Mouse (Mus musculus): Measurements from ENCODE around the gene Map3k1. TPM values are rescaled to one million over a fixed set of nuclear protein-coding genes. Genes with fewer than 3 reads are reported as not detected.

Map3k1 gene
- polyA plus RNA-seq, 1 experiment from 2014 or later: 11.1 TPM

GRCm38 (mm10) chr13:111783451-111783850, 25.3 kb downstream of the Map3k1 start:
- no peak for ATAC-seq
- H3K27ac ChIP-seq: no peak overlapping the region
- WGBS: 87% methylated on average over 8 of the region's 8 CpGs

DNA sequence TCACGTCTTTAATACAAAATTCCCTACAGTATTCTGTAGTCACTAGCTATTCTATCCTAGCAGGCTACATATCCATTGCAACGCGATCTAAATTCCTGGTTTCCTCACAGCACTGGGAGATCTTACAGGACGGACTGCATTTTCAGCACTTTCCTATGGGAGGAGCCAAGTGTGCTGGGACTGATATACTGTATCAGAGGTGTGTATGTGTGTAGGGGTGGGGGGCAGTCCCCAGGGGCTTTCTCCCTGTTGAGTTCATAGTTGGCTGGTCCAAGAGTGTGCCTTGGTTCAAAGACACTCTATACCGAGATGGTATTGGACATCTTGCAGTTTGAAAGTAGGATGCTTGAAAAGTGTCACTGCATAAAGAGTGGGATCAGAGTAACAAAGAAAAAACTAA, 29.3 kb downstream of the Map3k1 start:
- Histone ChIP-seq H3K36me3 (ENCODE audit: poor library complexity, severe bottlenecking) (0 out of 2 replicates have a peak, but pooled peaks cover 14% of the 10 kb centered on the region), H3K4me2 (no peak overlapping the region), H3K27me3 (no peaks in the 10 kb centered on the region), H3K4me3 (no peak overlapping the region), H3K9ac (no peak overlapping the region), H3K9me3 (replicated peaks) (no peaks in the 10 kb centered on the region), H3K27ac (no peak overlapping the region), H3K4me1 (peaks cover 15% of the 10 kb centered on the region)
- ATAC-seq: no peak
- WGBS: 78% methylated on average over 5 of the region's 5 CpGs

More at GRCm38 (mm10) chr13:111783451-111783850, 25.3 kb downstream of the Map3k1 start:
- no peaks in the 10 kb centered on the region for H3K9me3 ChIP-seq (replicated peaks)
- H3K27me3 ChIP-seq: no peaks in the 10 kb centered on the region
- H3K4me3 ChIP-seq: no peak overlapping the region
- no peaks in the 10 kb centered on the region; the same call in none of the 2 replicates for H3K4me1 ChIP-seq
- H3K36me3 ChIP-seq (ENCODE audit: poor library complexity, severe bottlenecking): no peaks in the 10 kb centered on the region
- no peak overlapping the region for H3K4me2 ChIP-seq
- no peak overlapping the region for H3K9ac ChIP-seq

- 81% methylated on average over 6 of the region's 6 CpGs for WGBS
- no peak for ATAC-seq
Measured at GRCm38 (mm10) chr13:111778606-111779005, 30.2 kb downstream of the Map3k1 start.

GRCm38 (mm10) chr13:111777865-111778264, 30.9 kb downstream of the Map3k1 start:
- WGBS: 74% methylated on average over 10 of the region's 10 CpGs
- peaks cover 15% of the 10 kb centered on the region for H3K4me1 ChIP-seq
- H3K27me3 ChIP-seq: no peaks in the 10 kb centered on the region
- H3K4me2 ChIP-seq: no peak overlapping the region
- no peak for ATAC-seq
- H3K9ac ChIP-seq: no peak overlapping the region
- no peaks in the 10 kb centered on the region for H3K9me3 ChIP-seq (replicated peaks)
- no peak overlapping the region for H3K27ac ChIP-seq
- no peak overlapping the region for H3K4me3 ChIP-seq
- peaks cover 18% of the 10 kb centered on the region; the same call in 1 of the 2 replicates for H3K36me3 ChIP-seq (ENCODE audit: poor library complexity, severe bottlenecking)

More at GRCm38 (mm10) chr13:111778606-111779005, 30.2 kb downstream of the Map3k1 start:
- Histone ChIP-seq H3K9me3 (replicated peaks) (no peaks in the 10 kb centered on the region), H3K27me3 (no peaks in the 10 kb centered on the region), H3K4me1 (peaks cover 15% of the 10 kb centered on the region), H3K4me2 (no peak overlapping the region), H3K9ac (no peak overlapping the region), H3K36me3 (ENCODE audit: poor library complexity, severe bottlenecking) (peaks cover 18% of the 10 kb centered on the region; the same call in 1 of the 2 replicates), H3K27ac (no peak overlapping the region), H3K4me3 (no peak overlapping the region)

- Histone ChIP-seq H3K36me3 (ENCODE audit: poor library complexity, severe bottlenecking) (peaks cover 23% of the 10 kb centered on the region; the same call in 1 of the 2 replicates), H3K4me1 (peaks cover 15% of the 10 kb centered on the region), H3K9me3 (replicated peaks) (no peaks in the 10 kb centered on the region), H3K4me3 (no peak overlapping the region), H3K4me2 (no peak overlapping the region), H3K27ac (no peak overlapping the region), H3K9ac (no peak overlapping the region), H3K27me3 (no peaks in the 10 kb centered on the region)
- peak; percentile 57; the same call in 1 of the 2 replicates for ATAC-seq
- 46% methylated on average over 7 of the region's 7 CpGs for WGBS
Measured at GRCm38 (mm10) chr13:111777179-111777578, 31.6 kb downstream of the Map3k1 start.

GRCm38 (mm10) chr13:111772075-111772474, 36.7 kb downstream of the Map3k1 start:
- WGBS: 95% methylated on average over 8 of the region's 8 CpGs
- peaks cover 6% of the 10 kb centered on the region; the same call in 1 of the 2 replicates for H3K4me1 ChIP-seq
- H3K27ac ChIP-seq: no peak overlapping the region
- H3K4me2 ChIP-seq: no peak overlapping the region
- H3K9me3 ChIP-seq (replicated peaks): no peaks in the 10 kb centered on the region
- H3K36me3 ChIP-seq (ENCODE audit: poor library complexity, severe bottlenecking): peaks cover 49% of the 10 kb centered on the region
- H3K4me3 ChIP-seq: no peak overlapping the region
- no peak overlapping the region for H3K9ac ChIP-seq
- H3K27me3 ChIP-seq: no peaks in the 10 kb centered on the region
- ATAC-seq: no peak

DNA sequence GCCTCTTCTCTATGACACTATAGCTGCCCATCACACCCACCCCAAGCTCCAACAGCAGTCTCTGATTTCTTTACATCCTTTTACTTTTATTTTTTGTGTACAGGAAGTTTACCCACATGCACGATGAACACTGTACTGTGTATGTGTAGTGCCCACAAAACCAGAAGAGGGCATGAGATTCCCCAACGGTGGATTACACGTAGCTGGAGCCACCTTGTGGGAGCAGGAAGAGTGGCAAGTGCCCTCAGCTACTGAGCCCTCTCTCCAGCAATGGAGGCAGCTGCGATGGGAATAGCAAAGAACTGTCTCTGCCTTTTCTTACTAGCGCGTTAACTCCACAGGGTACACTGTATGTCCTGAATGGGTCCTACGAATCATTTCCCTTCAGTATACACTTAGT, 37.6 kb downstream of the Map3k1 start:
- no peak overlapping the region for H3K27ac ChIP-seq
- H3K36me3 ChIP-seq (ENCODE audit: poor library complexity, severe bottlenecking): peaks cover 58% of the 10 kb centered on the region
- H3K4me3 ChIP-seq: no peak overlapping the region
- H3K4me2 ChIP-seq: no peak overlapping the region
- ATAC-seq: peak; percentile 83
- H3K4me1 ChIP-seq: no peaks in the 10 kb centered on the region
- H3K9me3 ChIP-seq (replicated peaks): no peaks in the 10 kb centered on the region
- 60% methylated on average over 7 of the region's 7 CpGs for whole genome bisulfite sequencing
- no peak overlapping the region for H3K9ac ChIP-seq
- H3K27me3 ChIP-seq: no peaks in the 10 kb centered on the region

DNA sequence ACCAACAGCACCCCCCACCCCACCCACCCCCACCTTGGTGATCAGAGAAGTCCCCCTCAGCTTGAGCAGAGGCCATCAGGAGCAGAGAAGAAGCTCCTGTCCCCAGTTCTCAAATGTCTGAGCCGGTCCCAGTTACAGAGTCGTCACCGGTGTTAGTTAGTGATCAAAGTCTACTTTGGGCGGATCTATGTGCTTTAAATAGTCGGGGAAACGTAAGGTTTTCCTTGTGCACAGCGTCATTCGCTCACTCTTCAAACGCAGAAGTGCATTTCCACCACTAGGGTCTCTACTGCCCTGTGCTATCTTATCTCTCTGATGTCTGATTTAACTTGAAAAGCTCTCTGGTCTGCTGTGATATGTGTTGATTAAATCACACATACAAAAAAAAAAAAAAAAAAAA, 38.0 kb downstream of the Map3k1 start:
- WGBS: 93% methylated on average over 9 of the region's 9 CpGs
- ATAC-seq: 0 out of 2 replicates have a peak, but pooled peaks have one; percentile 15
- H3K9ac ChIP-seq: no peak overlapping the region
- no peaks in the 10 kb centered on the region for H3K9me3 ChIP-seq (replicated peaks)
- H3K4me1 ChIP-seq: no peaks in the 10 kb centered on the region
- H3K27ac ChIP-seq: no peak overlapping the region
- peaks cover 57% of the 10 kb centered on the region for H3K36me3 ChIP-seq (ENCODE audit: poor library complexity, severe bottlenecking)
- H3K4me3 ChIP-seq: no peak overlapping the region
- no peak overlapping the region for H3K4me2 ChIP-seq
- H3K27me3 ChIP-seq: no peaks in the 10 kb centered on the region

- no peak overlapping the region for H3K4me2 ChIP-seq
- H3K27ac ChIP-seq: no peak overlapping the region
- H3K4me3 ChIP-seq: no peak overlapping the region
- no peaks in the 10 kb centered on the region for H3K27me3 ChIP-seq
- no peak overlapping the region for H3K9ac ChIP-seq
- no peak for ATAC-seq
- no peaks in the 10 kb centered on the region for H3K4me1 ChIP-seq
- WGBS: 95% methylated on average over 12 of the region's 12 CpGs
- no peaks in the 10 kb centered on the region for H3K9me3 ChIP-seq (replicated peaks)
- H3K36me3 ChIP-seq (ENCODE audit: poor library complexity, severe bottlenecking): peaks cover 83% of the 10 kb centered on the region
Measured at GRCm38 (mm10) chr13:111762526-111762925, 46.3 kb downstream of the Map3k1 start.

GRCm38 (mm10) chr13:111756986-111757385, 51.8 kb downstream of the Map3k1 start:
- H3K9ac ChIP-seq: no peak overlapping the region
- H3K27ac ChIP-seq: no peak overlapping the region
- no peak overlapping the region for H3K4me3 ChIP-seq
- H3K4me1 ChIP-seq: no peaks in the 10 kb centered on the region
- H3K36me3 ChIP-seq (ENCODE audit: poor library complexity, severe bottlenecking): peaks cover 94% of the 10 kb centered on the region
- no peak for ATAC-seq
- H3K9me3 ChIP-seq (replicated peaks): no peaks in the 10 kb centered on the region
- WGBS: 97% methylated on average over 6 of the region's 6 CpGs
- H3K27me3 ChIP-seq: no peaks in the 10 kb centered on the region
- no peak overlapping the region for H3K4me2 ChIP-seq

DNA sequence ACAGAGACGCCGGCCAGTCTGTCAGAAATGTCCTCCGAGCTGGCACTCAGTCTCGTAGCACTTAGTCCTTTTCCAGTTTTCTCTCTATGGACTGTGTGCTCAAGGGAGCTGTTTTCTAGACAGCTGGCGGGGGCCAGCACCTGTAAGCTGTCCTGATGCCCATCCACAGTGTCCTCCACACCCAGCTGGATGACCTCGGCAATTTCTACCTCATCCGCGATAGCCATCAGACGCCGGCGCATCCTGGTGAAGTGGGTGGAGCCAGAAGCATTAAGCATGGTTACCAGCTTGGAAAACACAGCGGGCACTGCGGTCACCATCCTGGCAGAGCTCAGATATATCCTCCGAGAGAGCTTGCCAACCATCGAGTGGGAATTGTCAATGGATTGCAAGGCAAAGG, 52.9 kb downstream of the Map3k1 start:
- no peak for ATAC-seq
- no peak overlapping the region for H3K27ac ChIP-seq
- H3K4me1 ChIP-seq: no peaks in the 10 kb centered on the region
- no peaks in the 10 kb centered on the region for H3K27me3 ChIP-seq
- H3K9ac ChIP-seq: no peak overlapping the region
- H3K36me3 ChIP-seq (ENCODE audit: poor library complexity, severe bottlenecking): peaks cover 92% of the 10 kb centered on the region
- H3K4me2 ChIP-seq: no peak overlapping the region
- WGBS: 95% methylated on average over 15 of the region's 15 CpGs
- no peak overlapping the region for H3K4me3 ChIP-seq
- no peaks in the 10 kb centered on the region for H3K9me3 ChIP-seq (replicated peaks)

GRCm38 (mm10) chr13:111755377-111755776, 53.4 kb downstream of the Map3k1 start:
- H3K4me3 ChIP-seq: no peak overlapping the region
- H3K27ac ChIP-seq: no peak overlapping the region
- H3K36me3 ChIP-seq (ENCODE audit: poor library complexity, severe bottlenecking): peaks cover 92% of the 10 kb centered on the region
- no peaks in the 10 kb centered on the region for H3K4me1 ChIP-seq
- 98% methylated on average over 18 of the region's 18 CpGs for WGBS
- H3K4me2 ChIP-seq: no peak overlapping the region
- ATAC-seq: no peak
- no peaks in the 10 kb centered on the region for H3K9me3 ChIP-seq (replicated peaks)
- H3K27me3 ChIP-seq: no peaks in the 10 kb centered on the region
- no peak overlapping the region for H3K9ac ChIP-seq

- ATAC-seq: no peak
- 96% methylated on average over 6 of the region's 6 CpGs for WGBS
- H3K36me3 ChIP-seq (ENCODE audit: poor library complexity, severe bottlenecking): peaks cover 91% of the 10 kb centered on the region
Measured at GRCm38 (mm10) chr13:111753321-111753720, 55.5 kb downstream of the Map3k1 start.

More at GRCm38 (mm10) chr13:111753321-111753720, 55.5 kb downstream of the Map3k1 start:
- Histone ChIP-seq H3K27me3 (no peaks in the 10 kb centered on the region), H3K4me1 (no peaks in the 10 kb centered on the region), H3K27ac (no peak overlapping the region), H3K9me3 (replicated peaks) (no peaks in the 10 kb centered on the region), H3K4me3 (no peak overlapping the region), H3K4me2 (no peak overlapping the region), H3K9ac (no peak overlapping the region)

All from forebrain, embryonic 13.5 days (tissue).